Mouse (Mus musculus): ENCODE measurements at regions not wholly inside any gene's neighbourhood (a gene's known extent, or its start where the extent isn't known, plus 50 kb on each side); places are given as distances from the start of the nearest gene placed in this dataset.

- TF ChIP-seq POLR2A (IDR thresholded peaks at IDR 0.05; ENCODE audit: insufficient read depth, low read length) (no peak), EP300 (IDR thresholded peaks at IDR 0.05; ENCODE audit: insufficient read depth, low read depth, low read length) (no peak), CTCF (IDR thresholded peaks at IDR 0.05; ENCODE audit: low read depth, low read length) (no peak)
- no peak overlapping the region for H3K27ac ChIP-seq (ENCODE audit: insufficient read depth, low read length)
These were observed 124.6 kb upstream of the Meis1 start for GRCm38 (mm10) chr11:19143267-19144000.

GRCm38 (mm10) chr11:19144506-19144905, 125.7 kb upstream of the Meis1 start:
- no peak overlapping the region for H3K27ac ChIP-seq (ENCODE audit: insufficient read depth, low read length)
- no peaks in the 10 kb centered on the region for H3K4me1 ChIP-seq (ENCODE audit: control insufficient read depth, insufficient read depth, low read length)
- H3K4me3 ChIP-seq (ENCODE audit: low read depth, low read length), result no peak overlapping the region
- no peaks in the 10 kb centered on the region for H3K9me3 ChIP-seq (replicated peaks; ENCODE audit: control insufficient read depth, insufficient read depth, low read length, poor library complexity, severe bottlenecking)
- no peak overlapping the region for H3K9ac ChIP-seq (ENCODE audit: low read depth, poor library complexity, severe bottlenecking)
- no peaks in the 10 kb centered on the region for H3K36me3 ChIP-seq (ENCODE audit: control insufficient read depth, insufficient read depth, low read length, poor library complexity, severe bottlenecking)
- H3K27me3 ChIP-seq (ENCODE audit: control insufficient read depth, insufficient read depth, low read length, poor library complexity, severe bottlenecking), result no peaks in the 10 kb centered on the region
- TF ChIP-seq EP300 (IDR thresholded peaks at IDR 0.05; ENCODE audit: insufficient read depth, low read depth, low read length), result no peak

More at GRCm38 (mm10) chr11:19143267-19144000, 124.6 kb upstream of the Meis1 start:
- no peaks in the 10 kb centered on the region for H3K9me3 ChIP-seq (replicated peaks; ENCODE audit: control insufficient read depth, insufficient read depth, low read length, poor library complexity, severe bottlenecking)
- no peaks in the 10 kb centered on the region for H3K27me3 ChIP-seq (ENCODE audit: control insufficient read depth, insufficient read depth, low read length, poor library complexity, severe bottlenecking)
- no peaks in the 10 kb centered on the region for H3K36me3 ChIP-seq (ENCODE audit: control insufficient read depth, insufficient read depth, low read length, poor library complexity, severe bottlenecking)
- no peak overlapping the region for H3K9ac ChIP-seq (ENCODE audit: low read depth, poor library complexity, severe bottlenecking)
- H3K4me3 ChIP-seq (ENCODE audit: low read depth, low read length), result no peak overlapping the region
- H3K4me1 ChIP-seq (ENCODE audit: control insufficient read depth, insufficient read depth, low read length), result no peaks in the 10 kb centered on the region

DNA sequence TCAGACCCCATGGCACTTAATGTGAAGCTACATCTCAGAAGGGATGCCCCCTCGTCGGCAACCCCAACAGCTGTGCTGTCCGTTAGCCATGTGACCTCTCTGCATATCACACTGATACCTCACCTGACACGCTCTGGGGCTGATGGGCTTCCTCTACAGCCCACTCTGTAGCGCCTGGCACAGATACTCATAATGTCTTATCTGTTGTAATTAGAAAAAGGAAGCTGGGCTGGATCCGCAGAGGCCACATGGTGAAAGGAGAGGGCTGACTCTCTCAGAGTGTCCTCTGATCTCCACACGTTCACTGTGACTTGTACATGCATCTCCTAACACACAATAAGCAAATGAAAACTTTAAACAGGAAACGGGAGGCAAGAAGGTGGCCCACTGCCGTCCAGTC, 126.5 kb upstream of the Meis1 start:
- TF ChIP-seq CTCF (IDR thresholded peaks at IDR 0.05; ENCODE audit: low read depth, low read length) (no peak), POLR2A (IDR thresholded peaks at IDR 0.05; ENCODE audit: insufficient read depth, low read length) (no peak), EP300 (IDR thresholded peaks at IDR 0.05; ENCODE audit: insufficient read depth, low read depth, low read length) (no peak)
- no peak overlapping the region for H3K9ac ChIP-seq (ENCODE audit: low read depth, poor library complexity, severe bottlenecking)
- no peak overlapping the region for H3K27ac ChIP-seq (ENCODE audit: insufficient read depth, low read length)
- H3K9me3 ChIP-seq (replicated peaks; ENCODE audit: control insufficient read depth, insufficient read depth, low read length, poor library complexity, severe bottlenecking), result no peaks in the 10 kb centered on the region
- H3K36me3 ChIP-seq (ENCODE audit: control insufficient read depth, insufficient read depth, low read length, poor library complexity, severe bottlenecking), result no peaks in the 10 kb centered on the region
- H3K4me3 ChIP-seq (ENCODE audit: low read depth, low read length), result no peak overlapping the region
- H3K27me3 ChIP-seq (ENCODE audit: control insufficient read depth, insufficient read depth, low read length, poor library complexity, severe bottlenecking), result no peaks in the 10 kb centered on the region
- H3K4me1 ChIP-seq (ENCODE audit: control insufficient read depth, insufficient read depth, low read length), result no peaks in the 10 kb centered on the region

GRCm38 (mm10) chr11:19145991-19146390, 127.2 kb upstream of the Meis1 start:
- no peaks in the 10 kb centered on the region for H3K27me3 ChIP-seq (ENCODE audit: control insufficient read depth, insufficient read depth, low read length, poor library complexity, severe bottlenecking)
- H3K9ac ChIP-seq (ENCODE audit: low read depth, poor library complexity, severe bottlenecking), result no peak overlapping the region
- no peak overlapping the region for H3K4me3 ChIP-seq (ENCODE audit: low read depth, low read length)
- no peaks in the 10 kb centered on the region for H3K36me3 ChIP-seq (ENCODE audit: control insufficient read depth, insufficient read depth, low read length, poor library complexity, severe bottlenecking)
- no peak overlapping the region for H3K27ac ChIP-seq (ENCODE audit: insufficient read depth, low read length)
- TF ChIP-seq CTCF (IDR thresholded peaks at IDR 0.05; ENCODE audit: low read depth, low read length) (no peak), POLR2A (IDR thresholded peaks at IDR 0.05; ENCODE audit: insufficient read depth, low read length) (no peak), EP300 (IDR thresholded peaks at IDR 0.05; ENCODE audit: insufficient read depth, low read depth, low read length) (no peak)
- H3K9me3 ChIP-seq (replicated peaks; ENCODE audit: control insufficient read depth, insufficient read depth, low read length, poor library complexity, severe bottlenecking), result no peaks in the 10 kb centered on the region
- H3K4me1 ChIP-seq (ENCODE audit: control insufficient read depth, insufficient read depth, low read length), result no peaks in the 10 kb centered on the region

DNA sequence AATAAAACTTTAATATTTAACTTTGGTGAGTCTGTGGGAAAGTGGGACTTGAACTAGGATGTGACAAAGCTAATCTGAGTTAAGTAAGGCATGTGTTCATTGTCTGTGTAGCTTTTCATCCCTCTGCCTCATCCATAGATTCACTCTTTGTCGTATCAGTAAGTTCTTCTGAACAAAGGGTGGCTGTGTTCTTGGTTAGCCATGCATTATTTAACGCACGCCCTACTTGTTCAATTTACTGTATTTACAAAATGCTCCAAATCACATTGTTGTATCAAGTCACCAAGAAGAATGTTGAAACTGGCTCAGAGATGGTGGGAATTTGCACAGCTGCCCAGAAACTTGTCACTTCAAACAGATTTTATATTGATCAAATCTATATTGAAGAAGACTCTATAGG, 132.2 kb upstream of the Meis1 start:
- Histone ChIP-seq H3K9ac (ENCODE audit: low read depth, poor library complexity, severe bottlenecking) (no peak overlapping the region), H3K4me1 (ENCODE audit: control insufficient read depth, insufficient read depth, low read length) (no peaks in the 10 kb centered on the region), H3K27ac (ENCODE audit: insufficient read depth, low read length) (no peak overlapping the region), H3K27me3 (ENCODE audit: control insufficient read depth, insufficient read depth, low read length, poor library complexity, severe bottlenecking) (no peaks in the 10 kb centered on the region), H3K36me3 (ENCODE audit: control insufficient read depth, insufficient read depth, low read length, poor library complexity, severe bottlenecking) (no peaks in the 10 kb centered on the region), H3K9me3 (replicated peaks; ENCODE audit: control insufficient read depth, insufficient read depth, low read length, poor library complexity, severe bottlenecking) (no peaks in the 10 kb centered on the region), H3K4me3 (ENCODE audit: low read depth, low read length) (no peak overlapping the region)
- TF ChIP-seq EP300 (IDR thresholded peaks at IDR 0.05; ENCODE audit: insufficient read depth, low read depth, low read length), result no peak
- no peak for TF ChIP-seq POLR2A (IDR thresholded peaks at IDR 0.05; ENCODE audit: insufficient read depth, low read length)
- TF ChIP-seq CTCF (IDR thresholded peaks at IDR 0.05; ENCODE audit: low read depth, low read length), result no peak

DNA sequence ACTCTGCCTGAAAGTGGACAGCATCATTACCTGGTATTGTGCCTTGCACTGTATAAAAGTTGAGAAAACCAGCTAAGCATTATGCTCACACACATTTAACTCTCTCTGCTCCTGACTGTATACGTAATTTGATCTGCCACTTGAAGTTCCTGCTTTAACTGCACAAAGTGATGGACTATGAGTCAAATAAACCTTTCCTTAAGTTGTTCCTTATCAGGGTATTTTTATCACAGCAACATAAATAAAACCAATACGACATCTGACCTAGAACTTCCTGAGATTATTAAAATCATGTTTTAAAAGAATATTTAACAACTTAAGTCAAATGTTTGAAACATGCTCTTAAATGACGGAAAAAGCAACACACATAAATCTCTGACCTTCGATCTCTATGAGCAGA, 134.9 kb upstream of the Meis1 start:
- Histone ChIP-seq H3K9ac (ENCODE audit: low read depth, poor library complexity, severe bottlenecking) (no peak overlapping the region), H3K9me3 (replicated peaks; ENCODE audit: control insufficient read depth, insufficient read depth, low read length, poor library complexity, severe bottlenecking) (no peaks in the 10 kb centered on the region), H3K4me3 (ENCODE audit: low read depth, low read length) (no peak overlapping the region), H3K27ac (ENCODE audit: insufficient read depth, low read length) (no peak overlapping the region), H3K36me3 (ENCODE audit: control insufficient read depth, insufficient read depth, low read length, poor library complexity, severe bottlenecking) (no peaks in the 10 kb centered on the region), H3K27me3 (ENCODE audit: control insufficient read depth, insufficient read depth, low read length, poor library complexity, severe bottlenecking) (no peaks in the 10 kb centered on the region), H3K4me1 (ENCODE audit: control insufficient read depth, insufficient read depth, low read length) (no peaks in the 10 kb centered on the region)
- TF ChIP-seq EP300 (IDR thresholded peaks at IDR 0.05; ENCODE audit: insufficient read depth, low read depth, low read length) (no peak), CTCF (IDR thresholded peaks at IDR 0.05; ENCODE audit: low read depth, low read length) (no peak)
